Mouse (Mus musculus): ENCODE measurements around the gene Fam25c. TPM values are rescaled to one million over a fixed set of nuclear protein-coding genes. Genes with fewer than 3 reads are reported as not detected.

Gene Fam25c
- polyA plus RNA-seq, 1 experiment from 2014 or later = not detected

DNA sequence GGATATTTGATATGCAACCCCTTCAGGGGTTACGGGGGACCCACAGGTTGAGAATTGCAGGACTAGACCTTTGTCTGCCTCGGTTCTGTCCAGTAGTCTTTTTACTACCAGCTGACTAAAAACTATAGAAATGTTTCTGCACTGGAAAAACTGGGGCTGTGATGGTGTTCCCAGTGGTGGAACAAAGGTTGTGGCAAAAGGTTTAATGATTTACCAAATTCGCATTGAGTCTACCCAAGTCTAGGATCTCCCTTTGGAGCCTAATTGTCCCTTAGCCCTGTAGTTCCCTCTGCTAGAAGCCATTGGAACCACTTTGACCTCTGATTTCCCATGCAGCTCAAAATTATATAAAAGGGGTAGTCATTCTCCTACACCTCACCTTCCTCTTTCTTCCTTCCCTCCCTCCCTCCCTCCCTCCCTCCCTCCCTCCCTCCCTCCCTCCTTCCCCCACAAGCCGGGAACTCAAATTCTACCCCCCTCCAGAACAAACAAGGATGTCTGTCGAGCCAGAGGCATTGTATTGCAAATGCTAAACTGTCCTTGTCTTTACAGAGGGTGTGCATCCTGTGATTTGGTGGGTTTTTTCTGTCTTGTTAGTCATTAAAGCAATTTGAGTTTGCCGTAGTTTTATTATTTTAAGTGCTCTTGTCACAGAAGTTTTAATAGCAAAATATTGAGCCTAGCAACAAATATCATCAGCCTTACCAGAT lies 42.7 kb downstream of the Fam25c start:
- Histone ChIP-seq H3K4me1 (ENCODE audit: control insufficient read depth, insufficient read depth, low read length) (peaks cover 26% of the 10 kb centered on the region), H3K36me3 (ENCODE audit: control insufficient read depth, insufficient read depth, low read length) (no peaks in the 10 kb centered on the region), H3K27ac (replicated peaks; ENCODE audit: low read depth, low read length) (no peak overlapping the region), H3K4me3 (replicated peaks; ENCODE audit: low read depth, low read length) (peak overlapping the region; percentile 92), H3K9ac (replicated peaks; ENCODE audit: low read length) (peak overlapping the region; percentile 94; the same call in 1 of the 2 replicates), H3K9me3 (ENCODE audit: control insufficient read depth, low read length) (no peaks in the 10 kb centered on the region), H3K4me2 (ENCODE audit: low read length) (peak overlapping the region; percentile 72), H3K27me3 (ENCODE audit: control insufficient read depth, insufficient read depth, low read length) (no peaks in the 10 kb centered on the region)
- peak; percentile 14 for DNase-seq
- no peak for ATAC-seq (ENCODE audit: low FRiP score, low TSS enrichment)
- WGBS = 21% methylated on average over 6 of the region's 6 CpGs

DNA sequence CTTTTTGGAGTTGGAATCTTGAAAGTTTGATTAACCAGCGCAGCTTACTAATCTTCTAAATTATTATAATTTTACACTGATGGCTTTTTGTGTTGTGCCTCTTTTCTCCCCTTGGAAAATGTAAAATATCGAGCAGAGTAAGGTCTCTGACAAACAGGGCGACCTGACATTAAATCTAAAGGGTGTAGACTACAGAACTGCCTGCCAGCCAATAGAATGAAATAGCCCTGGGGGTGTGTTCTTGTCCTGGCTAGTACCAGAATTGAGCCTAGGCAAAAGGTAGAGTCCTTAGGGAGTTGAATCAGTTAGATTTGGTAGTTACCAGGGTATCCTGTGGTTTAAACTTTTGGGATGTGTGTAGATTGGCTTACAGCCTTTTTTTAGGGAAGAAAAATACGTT lies 43.5 kb downstream of the Fam25c start:
- Histone ChIP-seq H3K4me1 (ENCODE audit: control insufficient read depth, insufficient read depth, low read length) (peaks cover 26% of the 10 kb centered on the region), H3K4me2 (ENCODE audit: low read length) (peak overlapping the region; percentile 72), H3K9ac (replicated peaks; ENCODE audit: low read length) (peak overlapping the region; percentile 94), H3K4me3 (replicated peaks; ENCODE audit: low read depth, low read length) (peak overlapping the region; percentile 92), H3K27me3 (ENCODE audit: control insufficient read depth, insufficient read depth, low read length) (no peaks in the 10 kb centered on the region), H3K27ac (replicated peaks; ENCODE audit: low read depth, low read length) (peak overlapping the region; percentile 96; the same call in 1 of the 2 replicates), H3K36me3 (ENCODE audit: control insufficient read depth, insufficient read depth, low read length) (no peaks in the 10 kb centered on the region), H3K9me3 (ENCODE audit: control insufficient read depth, low read length) (no peaks in the 10 kb centered on the region)
- no peak for ATAC-seq (ENCODE audit: low FRiP score, low TSS enrichment)
- WGBS = 3% methylated on average over 4 of the region's 4 CpGs
- DNase-seq = peak; percentile 62

DNA sequence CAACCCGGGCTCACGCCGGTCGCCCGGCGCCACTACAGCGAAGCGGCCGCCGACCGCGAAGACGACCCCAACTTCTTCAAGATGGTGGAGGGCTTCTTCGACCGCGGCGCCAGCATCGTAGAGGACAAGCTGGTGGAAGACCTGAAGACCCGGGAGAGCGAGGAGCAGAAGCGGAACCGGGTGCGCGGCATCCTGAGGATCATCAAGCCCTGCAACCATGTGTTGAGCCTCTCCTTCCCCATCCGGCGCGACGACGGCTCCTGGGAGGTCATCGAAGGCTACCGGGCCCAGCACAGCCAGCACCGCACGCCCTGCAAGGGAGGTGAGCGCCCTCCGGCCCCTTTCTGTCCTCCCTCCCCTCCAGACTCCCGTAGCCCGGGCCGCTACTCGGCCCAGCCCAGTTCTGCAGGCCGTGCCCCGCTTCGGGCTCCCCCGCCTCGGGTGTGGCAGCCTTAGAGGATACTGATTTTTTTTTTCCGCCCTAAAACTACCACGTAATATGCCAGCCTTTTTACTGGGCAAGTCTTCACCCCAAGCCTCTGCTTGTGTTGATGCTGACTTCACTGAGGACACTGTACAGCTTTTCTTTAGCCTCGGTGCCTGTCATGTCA lies 44.1 kb downstream of the Fam25c start:
- Histone ChIP-seq H3K4me2 (ENCODE audit: low read length) (peak overlapping the region; percentile 72), H3K27me3 (ENCODE audit: control insufficient read depth, insufficient read depth, low read length) (no peaks in the 10 kb centered on the region), H3K36me3 (ENCODE audit: control insufficient read depth, insufficient read depth, low read length) (no peaks in the 10 kb centered on the region), H3K9ac (replicated peaks; ENCODE audit: low read length) (peak overlapping the region; percentile 94), H3K9me3 (ENCODE audit: control insufficient read depth, low read length) (no peaks in the 10 kb centered on the region), H3K27ac (replicated peaks; ENCODE audit: low read depth, low read length) (peak overlapping the region; percentile 96), H3K4me1 (ENCODE audit: control insufficient read depth, insufficient read depth, low read length) (peaks cover 26% of the 10 kb centered on the region), H3K4me3 (replicated peaks; ENCODE audit: low read depth, low read length) (peak overlapping the region; percentile 92)
- DNase-seq = peak; percentile 64
- ATAC-seq (ENCODE audit: low FRiP score, low TSS enrichment) = peak; percentile 24
- under 1% methylated on average over 47 of the region's 47 CpGs for WGBS

- under 1% methylated on average over 87 of the region's 100 CpGs for WGBS
- DNase-seq = peak; percentile 96
- H3K27me3 ChIP-seq (ENCODE audit: control insufficient read depth, insufficient read depth, low read length) = no peaks in the 10 kb centered on the region
- peak; percentile 93 for ATAC-seq (ENCODE audit: low FRiP score, low TSS enrichment)
- H3K4me1 ChIP-seq (ENCODE audit: control insufficient read depth, insufficient read depth, low read length) = peaks cover 26% of the 10 kb centered on the region
- H3K9me3 ChIP-seq (ENCODE audit: control insufficient read depth, low read length) = no peaks in the 10 kb centered on the region
- peak within 1 kb of the TSS; percentile 92 for H3K4me3 ChIP-seq (replicated peaks; ENCODE audit: low read depth, low read length)
- H3K4me2 ChIP-seq (ENCODE audit: low read length) = peak within 1 kb of the TSS; percentile 72
- peak within 1 kb of the TSS; percentile 94 for H3K9ac ChIP-seq (replicated peaks; ENCODE audit: low read length)
- H3K27ac ChIP-seq (replicated peaks; ENCODE audit: low read depth, low read length) = peak within 1 kb of the TSS; percentile 96
- H3K36me3 ChIP-seq (ENCODE audit: control insufficient read depth, insufficient read depth, low read length) = no peaks in the 10 kb centered on the region
Observed at GRCm38 (mm10) chr14:34310234-34310965, 44.8 kb downstream of the Fam25c start, which contains the start of the genes Shld2 and Glud1. Shld2 (minus strand) TSS chr14:34310493. Glud1 (plus strand) TSS chr14:34310727.

- Histone ChIP-seq H3K9ac (replicated peaks; ENCODE audit: low read length) (peak overlapping the region; percentile 94), H3K36me3 (ENCODE audit: control insufficient read depth, insufficient read depth, low read length) (no peaks in the 10 kb centered on the region), H3K27me3 (ENCODE audit: control insufficient read depth, insufficient read depth, low read length) (no peaks in the 10 kb centered on the region), H3K9me3 (ENCODE audit: control insufficient read depth, low read length) (no peaks in the 10 kb centered on the region), H3K4me2 (ENCODE audit: low read length) (peak overlapping the region; percentile 72), H3K4me3 (replicated peaks; ENCODE audit: low read depth, low read length) (peak overlapping the region; percentile 92), H3K27ac (replicated peaks; ENCODE audit: low read depth, low read length) (peak overlapping the region; percentile 96), H3K4me1 (ENCODE audit: control insufficient read depth, insufficient read depth, low read length) (peaks cover 23% of the 10 kb centered on the region)
- ATAC-seq (ENCODE audit: low FRiP score, low TSS enrichment) = no peak
- no peak for DNase-seq
- 14% methylated on average over 5 of the region's 5 CpGs for WGBS
Observed at GRCm38 (mm10) chr14:34309907-34310233, 45.4 kb downstream of the Fam25c start.

- Histone ChIP-seq H3K9me3 (ENCODE audit: control insufficient read depth, low read length) (no peaks in the 10 kb centered on the region), H3K4me1 (ENCODE audit: control insufficient read depth, insufficient read depth, low read length) (peaks cover 21% of the 10 kb centered on the region), H3K36me3 (ENCODE audit: control insufficient read depth, insufficient read depth, low read length) (no peaks in the 10 kb centered on the region), H3K9ac (replicated peaks; ENCODE audit: low read length) (no peak overlapping the region), H3K27me3 (ENCODE audit: control insufficient read depth, insufficient read depth, low read length) (no peaks in the 10 kb centered on the region), H3K4me2 (ENCODE audit: low read length) (no peak overlapping the region; the same call in 1 of the 2 replicates), H3K27ac (replicated peaks; ENCODE audit: low read depth, low read length) (no peak overlapping the region), H3K4me3 (replicated peaks; ENCODE audit: low read depth, low read length) (no peak overlapping the region)
- 94% methylated on average over 4 of the region's 4 CpGs for WGBS
- ATAC-seq (ENCODE audit: low FRiP score, low TSS enrichment) (no peak), DNase-seq (no peak)
Observed at GRCm38 (mm10) chr14:34309266-34309665, 46.0 kb downstream of the Fam25c start.

DNA sequence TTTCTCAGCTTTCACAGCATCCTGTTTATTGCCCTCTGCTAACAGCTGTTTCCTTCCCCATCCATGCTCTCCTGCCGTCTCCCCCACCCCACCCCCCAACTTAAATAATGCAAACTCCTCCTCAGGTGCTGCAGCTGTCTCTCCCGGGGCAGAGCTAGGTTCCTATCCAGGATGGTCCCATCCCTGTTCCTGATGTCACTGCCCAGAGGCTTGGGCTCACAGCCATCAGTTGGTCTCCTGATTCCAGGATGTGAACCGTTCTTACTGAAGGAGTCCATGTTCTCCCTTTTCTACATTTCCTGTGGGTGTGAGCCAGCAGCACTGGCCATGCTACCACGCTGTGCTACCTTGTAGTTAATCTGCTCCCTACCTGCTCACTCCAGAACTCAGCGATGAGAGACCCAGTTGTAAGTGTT lies 52.0 kb downstream of the Fam25c start:
- ATAC-seq (ENCODE audit: low FRiP score, low TSS enrichment) = no peak
- WGBS = 53% methylated on average over 5 of the region's 5 CpGs

DNA sequence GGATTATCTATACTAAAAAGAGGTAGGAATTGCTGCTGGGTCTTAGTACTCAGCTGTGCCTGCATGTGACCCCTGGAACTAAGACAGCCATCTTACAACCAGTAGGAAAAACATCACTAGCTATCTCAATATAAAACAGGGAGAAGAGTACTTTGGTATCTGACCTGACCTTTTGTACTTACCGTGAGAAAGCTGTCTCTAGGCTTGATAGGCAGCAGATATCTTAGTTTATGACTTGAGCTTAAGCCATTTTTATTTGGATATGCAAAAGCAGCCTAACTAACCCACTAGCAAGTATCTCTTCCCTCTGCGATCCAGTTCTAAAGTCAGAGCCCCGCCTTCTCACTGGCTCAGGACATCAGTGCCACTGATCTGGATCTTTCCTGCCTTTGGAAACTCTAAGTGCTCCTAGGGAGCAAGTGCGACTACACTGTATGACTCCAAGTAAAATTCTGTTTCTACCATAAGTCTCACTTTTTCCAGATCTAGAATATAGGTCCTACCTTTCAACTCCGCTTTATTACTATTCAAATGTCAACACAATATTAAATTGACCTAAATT lies 52.5 kb downstream of the Fam25c start:
- 82% methylated on average over 5 of the region's 5 CpGs for WGBS
- H3K9me3 ChIP-seq (ENCODE audit: control insufficient read depth, low read length) = no peaks in the 10 kb centered on the region

More for the DNA sequence above, 52.0 kb downstream of the Fam25c start:
- H3K27me3 ChIP-seq (ENCODE audit: control insufficient read depth, insufficient read depth, low read length) = no peaks in the 10 kb centered on the region
- no peak overlapping the region for H3K27ac ChIP-seq (replicated peaks; ENCODE audit: low read depth, low read length)
- no peak overlapping the region for H3K4me3 ChIP-seq (replicated peaks; ENCODE audit: low read depth, low read length)
- H3K36me3 ChIP-seq (ENCODE audit: control insufficient read depth, insufficient read depth, low read length) = no peaks in the 10 kb centered on the region
- H3K9me3 ChIP-seq (ENCODE audit: control insufficient read depth, low read length) = no peaks in the 10 kb centered on the region
- no peak for DNase-seq
- no peaks in the 10 kb centered on the region for H3K4me1 ChIP-seq (ENCODE audit: control insufficient read depth, insufficient read depth, low read length)
- H3K4me2 ChIP-seq (ENCODE audit: low read length) = no peak overlapping the region
- no peak overlapping the region for H3K9ac ChIP-seq (replicated peaks; ENCODE audit: low read length)

More for the DNA sequence above, 52.5 kb downstream of the Fam25c start:
- no peaks in the 10 kb centered on the region for H3K27me3 ChIP-seq (ENCODE audit: control insufficient read depth, insufficient read depth, low read length)
- H3K4me3 ChIP-seq (replicated peaks; ENCODE audit: low read depth, low read length) = no peak overlapping the region
- H3K9ac ChIP-seq (replicated peaks; ENCODE audit: low read length) = no peak overlapping the region
- H3K36me3 ChIP-seq (ENCODE audit: control insufficient read depth, insufficient read depth, low read length) = no peaks in the 10 kb centered on the region
- ATAC-seq (ENCODE audit: low FRiP score, low TSS enrichment) = no peak
- no peak overlapping the region for H3K27ac ChIP-seq (replicated peaks; ENCODE audit: low read depth, low read length)
- H3K4me2 ChIP-seq (ENCODE audit: low read length) = no peak overlapping the region
- no peaks in the 10 kb centered on the region for H3K4me1 ChIP-seq (ENCODE audit: control insufficient read depth, insufficient read depth, low read length)
- no peak for DNase-seq

All from midbrain, embryonic 14.5 days (tissue).